Mouse (Mus musculus) cerebellum, adult 2 months (tissue): Measurements from ENCODE around the gene Kirrel. TPM values are rescaled to one million over a fixed set of nuclear protein-coding genes. Genes with fewer than 3 reads are reported as not detected.

Source experiments
- DNase-seq, 2 experiments: peaks; one replicate each; pipeline ENCODE4 v3.0.0; 2021
- H3K27ac ChIP-seq: fragments of 200-500 bp; 2 replicates; pipeline ENCODE4 v1.5.1; 2012; ENCODE audit warnings: low read length, control low read depth, inconsistent platforms; ENCODE audit not compliant: insufficient read depth
- H3K27me3 ChIP-seq: fragments of 200-500 bp; 2 replicates; pipeline ENCODE4 v1.6.1; 2012; ENCODE audit warnings: inconsistent platforms, mild to moderate bottlenecking, low read length, moderate library complexity; ENCODE audit not compliant: control insufficient read depth, insufficient read depth
- H3K4me1 ChIP-seq: fragments of 200-500 bp; 2 replicates; pipeline ENCODE4 v1.6.1; 2011; ENCODE audit warnings: low read length; ENCODE audit not compliant: control insufficient read depth, insufficient read depth
- H3K4me3 ChIP-seq: fragments of 200-500 bp; replicated peaks from 2 replicates; pipeline ENCODE3; 2011; ENCODE audit warnings: mild to moderate bottlenecking, low read depth, low read length, control low read depth; ENCODE audit not compliant: insufficient read depth
- CTCF ChIP-seq: fragments of 200-500 bp; IDR thresholded peaks from 2 replicates; pipeline ENCODE4 v1.5.1; 2011; ENCODE audit warnings: low read depth, mild to moderate bottlenecking, control low read depth, low read length, moderate library complexity, borderline replicate concordance; ENCODE audit not compliant: insufficient read depth
- POLR2A ChIP-seq: fragments of 200-500 bp; IDR thresholded peaks from 2 replicates; pipeline ENCODE4 v1.6.1; 2011; ENCODE audit warnings: low read length, control low read depth, borderline replicate concordance; ENCODE audit not compliant: insufficient read depth
- WGBS: fragments of 180-500 bp; shearing (Covaris S2); methylation state at CpG from one replicate; pipeline ENCODE4 v1.1.7; 2018; 5-methylcytosine and 5-hydroxymethylcytosine counted together
- polyA plus RNA-seq: library from polyadenylated mRNA; depleted of rRNA; stranded (reverse); fragments of >200 nt; gene quantifications from 2 replicates; pipeline ENCODE4 v1.2.3, GENCODE M21; 2012

The Kirrel gene
- polyA plus RNA-seq, 1 experiment: 5.6 TPM

DNA sequence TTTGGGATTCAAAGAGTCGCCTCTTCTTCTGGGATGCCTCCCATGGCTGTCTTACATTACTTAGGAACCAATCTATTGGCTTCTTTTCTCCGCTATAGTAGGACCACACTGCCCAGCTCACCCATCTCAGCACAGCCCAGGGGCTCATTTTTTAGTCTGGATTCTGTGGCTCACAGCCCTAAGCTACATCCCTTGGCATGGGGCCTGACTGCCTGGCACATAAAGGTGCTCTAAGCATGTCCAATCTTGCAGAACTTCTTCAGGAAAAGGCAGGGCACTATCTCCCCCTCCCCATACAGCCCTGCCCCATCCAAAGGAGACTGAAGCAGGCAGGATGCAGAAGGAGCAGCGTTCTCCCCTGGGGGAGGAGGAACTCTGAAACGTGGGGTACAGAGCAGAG lies 73.6 kb downstream of the Kirrel start:
- DNase-seq: no peak
- Histone ChIP-seq H3K27me3 (no peaks in the 10 kb centered on the region), H3K4me3 (no peak overlapping the region), H3K27ac (no peak overlapping the region), H3K4me1 (no peaks in the 10 kb centered on the region)
- TF ChIP-seq CTCF (no peak), POLR2A (no peak)
- 60% methylated on average over 4 of the region's 4 CpGs for WGBS

DNA sequence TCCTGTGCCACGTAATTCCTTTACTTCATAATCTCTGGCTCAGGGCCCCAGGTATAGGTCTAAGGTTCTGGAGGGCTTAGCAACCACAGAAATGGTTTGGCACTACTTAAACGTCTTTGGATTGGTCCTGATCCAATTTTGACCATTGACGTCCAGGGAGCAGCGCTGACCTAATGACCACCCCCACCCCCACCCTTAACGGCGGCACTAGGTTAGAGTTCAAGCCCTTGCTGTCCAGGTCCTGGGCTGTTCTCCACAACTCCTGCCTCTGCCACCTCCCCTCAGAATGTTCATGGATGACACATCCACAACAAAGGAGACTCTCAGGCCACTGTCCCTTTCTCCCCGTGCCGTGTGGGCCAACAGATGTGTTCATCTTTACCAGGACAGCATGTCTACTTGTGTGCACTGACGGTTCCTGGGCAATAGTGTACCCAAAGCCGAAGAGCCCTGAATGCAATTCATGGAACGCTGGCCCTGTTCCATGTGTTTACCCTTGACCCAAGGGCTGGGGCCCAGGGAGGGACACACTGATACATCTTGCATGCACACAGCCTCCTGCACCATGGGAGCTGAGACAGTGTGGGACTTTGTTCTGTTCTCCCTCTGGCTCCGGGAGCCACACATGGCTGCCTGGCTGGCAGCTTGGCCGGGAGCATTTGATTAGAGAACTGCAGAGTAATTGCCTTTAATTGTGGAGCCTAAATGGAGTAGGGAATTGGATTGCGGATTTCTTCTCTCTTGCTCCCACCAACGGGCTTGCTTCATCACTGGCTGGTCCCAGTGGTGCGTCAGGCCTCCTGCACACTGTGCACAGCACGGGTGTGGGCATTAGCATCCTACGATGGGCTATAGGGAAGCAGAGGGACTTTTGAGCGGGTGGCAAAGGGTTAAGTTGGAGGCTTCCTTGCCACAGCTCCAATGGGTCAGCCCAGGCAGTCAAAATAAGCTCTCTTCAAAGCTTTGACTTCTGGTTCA lies 76.3 kb downstream of the Kirrel start:
- Histone ChIP-seq H3K27me3 (no peaks in the 10 kb centered on the region), H3K27ac (no peak overlapping the region), H3K4me3 (no peak overlapping the region), H3K4me1 (peaks cover 5% of the 10 kb centered on the region; the same call in 1 of the 2 replicates)
- no peak for DNase-seq
- no peak for TF ChIP-seq CTCF
- no peak for TF ChIP-seq POLR2A
- 75% methylated on average over 19 of the region's 19 CpGs for WGBS

DNA sequence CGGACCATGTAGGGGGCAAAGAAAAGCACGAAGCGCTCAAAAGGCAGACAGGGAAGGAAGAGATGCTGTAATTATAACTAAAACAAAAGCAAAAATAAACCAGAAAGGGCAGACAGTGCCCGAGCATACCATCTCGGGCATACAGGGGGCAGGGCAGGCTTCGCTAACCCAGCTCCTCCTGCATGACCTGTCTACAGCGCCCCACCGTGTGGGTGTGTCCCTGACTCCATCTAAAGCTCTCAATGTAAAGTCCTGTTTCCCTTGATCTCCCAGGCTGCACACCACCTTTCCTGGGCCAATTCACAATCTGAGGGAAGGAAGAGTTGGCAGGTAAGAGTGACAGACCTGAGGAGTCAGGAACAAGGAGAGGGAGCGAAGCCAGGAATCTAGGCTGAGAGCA lies 77.3 kb downstream of the Kirrel start:
- H3K4me1 ChIP-seq: peaks cover 5% of the 10 kb centered on the region; the same call in 1 of the 2 replicates
- H3K4me3 ChIP-seq: no peak overlapping the region
- H3K27me3 ChIP-seq: no peaks in the 10 kb centered on the region
- no peak for TF ChIP-seq CTCF
- TF ChIP-seq POLR2A: no peak
- DNase-seq: no peak
- no peak overlapping the region for H3K27ac ChIP-seq
- 82% methylated on average over 9 of the region's 9 CpGs for WGBS

DNA sequence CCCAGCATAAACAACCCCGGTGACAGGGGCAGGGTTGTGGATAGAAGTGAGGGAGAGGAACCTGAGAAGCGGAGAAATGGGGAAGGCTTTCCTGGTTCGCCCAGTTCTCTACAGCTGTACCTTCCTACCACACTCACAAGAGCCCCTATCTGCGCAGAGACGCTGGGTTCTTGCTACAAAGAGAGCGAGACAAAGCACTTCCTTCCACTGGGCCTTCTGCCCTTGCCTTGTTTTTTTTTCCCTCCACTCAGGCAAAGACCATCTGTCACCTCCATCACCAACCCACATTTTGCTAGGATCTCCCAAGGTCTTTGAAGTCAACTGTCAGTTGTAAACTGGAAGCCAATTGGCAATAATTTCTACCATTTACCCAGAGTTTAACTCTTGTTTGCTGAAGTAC lies 80.8 kb downstream of the Kirrel start:
- H3K27ac ChIP-seq: 0 out of 2 replicates have a peak overlapping the region, but pooled peaks have one; percentile 2
- no peaks in the 10 kb centered on the region for H3K27me3 ChIP-seq
- peak in 1 of 2 experiments; percentile 32 for DNase-seq
- peaks cover 5% of the 10 kb centered on the region; the same call in 1 of the 2 replicates for H3K4me1 ChIP-seq
- H3K4me3 ChIP-seq: no peak overlapping the region
- 41% methylated on average over 6 of the region's 6 CpGs for whole genome bisulfite sequencing
- TF ChIP-seq POLR2A (no peak), CTCF (no peak)

DNA sequence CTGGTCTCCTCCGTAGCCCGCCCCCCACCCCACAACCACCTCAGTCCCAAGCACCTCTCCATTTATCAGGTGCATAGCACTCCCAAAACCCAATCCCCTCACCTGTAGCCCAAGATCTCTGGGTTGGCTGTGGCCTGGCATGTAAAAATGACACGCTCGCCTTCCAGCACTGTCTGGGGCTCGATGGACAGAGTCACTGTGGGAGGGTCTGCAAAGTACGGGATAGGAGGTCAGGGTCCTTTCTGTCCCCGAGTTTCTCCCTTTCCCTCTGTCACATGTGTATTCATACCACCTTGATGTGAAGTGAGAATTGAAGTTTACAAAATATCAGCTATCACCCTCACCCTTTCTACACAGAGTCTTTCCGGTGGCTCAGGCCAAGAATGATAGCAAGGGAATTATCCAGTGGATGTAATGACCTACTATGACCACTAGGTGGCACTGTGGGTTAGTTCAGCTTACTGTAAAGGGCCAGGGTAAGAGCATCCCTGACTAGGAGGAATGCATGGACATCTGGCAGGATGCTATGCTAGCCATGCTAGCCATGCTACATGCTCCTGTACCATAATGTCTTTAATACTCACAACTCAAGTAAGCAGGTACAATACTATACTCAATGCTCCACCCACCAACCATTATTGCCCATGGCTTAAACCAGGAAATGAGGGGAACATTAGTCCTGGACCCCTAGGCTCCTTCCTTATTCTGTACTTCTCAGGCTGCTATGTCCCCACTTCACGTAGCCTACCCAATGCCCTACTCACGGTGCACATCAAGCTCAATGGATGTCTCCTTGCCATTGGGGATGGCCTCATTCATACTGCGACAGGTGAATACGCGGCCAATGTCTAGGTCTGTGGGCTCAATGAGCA lies 84.6 kb downstream of the Kirrel start:
- no peaks in the 10 kb centered on the region for H3K27me3 ChIP-seq
- H3K4me3 ChIP-seq: no peak overlapping the region
- DNase-seq: peak; percentile 37 to 51
- TF ChIP-seq POLR2A (no peak), CTCF (peak; percentile 76)
- H3K27ac ChIP-seq: no peak overlapping the region
- WGBS: 73% methylated on average over 13 of the region's 13 CpGs
- H3K4me1 ChIP-seq: peaks cover 5% of the 10 kb centered on the region; the same call in 1 of the 2 replicates

DNA sequence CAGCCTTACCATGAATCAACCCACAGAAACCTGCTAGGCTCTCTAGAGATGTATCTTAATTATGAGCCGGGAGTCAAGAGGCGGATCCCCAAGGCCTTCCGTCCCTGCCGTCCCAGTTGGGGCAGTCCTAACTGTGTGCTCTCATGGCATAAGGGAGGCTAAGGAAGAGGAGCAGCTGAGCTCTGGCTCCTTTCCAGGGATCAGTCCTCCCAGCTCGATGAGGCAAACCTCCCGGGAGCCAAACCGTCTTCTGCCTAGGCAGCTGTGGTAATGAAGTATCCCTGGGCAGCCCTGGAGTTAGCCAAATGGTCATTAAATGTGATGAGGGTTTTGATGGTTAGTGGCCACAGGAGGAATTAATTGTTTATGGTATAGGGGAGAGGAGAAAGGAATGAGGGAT lies 87.4 kb downstream of the Kirrel start:
- no peak overlapping the region for H3K4me3 ChIP-seq
- H3K27me3 ChIP-seq: no peaks in the 10 kb centered on the region
- 19% methylated on average over 7 of the region's 7 CpGs for WGBS
- TF ChIP-seq POLR2A: no peak
- no peak for TF ChIP-seq CTCF
- H3K4me1 ChIP-seq: no peaks in the 10 kb centered on the region
- no peak overlapping the region for H3K27ac ChIP-seq
- DNase-seq: no peak

DNA sequence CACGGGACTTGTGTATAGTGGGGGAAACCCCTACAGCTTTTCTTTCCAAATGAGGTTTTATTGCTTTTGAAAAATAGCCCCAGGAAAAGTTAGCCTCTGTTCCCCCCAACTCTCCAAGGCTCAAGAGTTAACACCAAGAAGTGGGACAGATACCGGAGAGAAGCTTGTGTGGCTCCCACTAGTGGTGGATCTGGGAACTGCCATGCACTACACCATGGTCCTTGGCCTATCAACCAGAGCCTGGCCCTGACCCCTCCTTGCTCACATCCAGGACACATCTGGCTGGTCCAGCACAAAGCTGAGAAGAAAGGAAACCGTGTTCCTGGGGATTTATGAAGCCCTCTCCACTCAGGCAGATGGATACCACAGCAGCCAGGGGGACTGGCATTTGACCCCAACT lies 92.3 kb downstream of the Kirrel start:
- H3K27me3 ChIP-seq: no peaks in the 10 kb centered on the region
- TF ChIP-seq POLR2A (no peak), CTCF (peak; percentile 57; the same call in 1 of the 2 replicates)
- peak in 1 of 2 experiments; percentile 31 for DNase-seq
- no peaks in the 10 kb centered on the region for H3K4me1 ChIP-seq
- 69% methylated on average over 3 of the region's 3 CpGs for WGBS
- H3K27ac ChIP-seq: no peak overlapping the region
- H3K4me3 ChIP-seq: no peak overlapping the region
